Mouse (Mus musculus): ENCODE results near the gene Git1.
A peak's percentile ranks its signal among the peaks of the same experiment; 100 is the strongest.

The Git1 gene

GRCm38 (mm10) chr11:77502481-77502880, 9.1 kb downstream of the Git1 start:
- DNase-seq (ENCODE audit: low spot score), result no peak

- DNase-seq (ENCODE audit: low spot score), result no peak
Observed at GRCm38 (mm10) chr11:77503511-77503910, 10.1 kb downstream of the Git1 start.

- DNase-seq (ENCODE audit: low spot score), result no peak
Observed at GRCm38 (mm10) chr11:77504377-77504776, 11.0 kb downstream of the Git1 start.

GRCm38 (mm10) chr11:77505291-77505980, 12.1 kb downstream of the Git1 start:
- no peak for DNase-seq (ENCODE audit: low spot score)

- no peak for DNase-seq (ENCODE audit: low spot score)
Observed at GRCm38 (mm10) chr11:77506273-77506672, 12.9 kb downstream of the Git1 start.

GRCm38 (mm10) chr11:77506941-77507340, 13.6 kb downstream of the Git1 start:
- no peak for DNase-seq (ENCODE audit: low spot score)

- no peak for DNase-seq (ENCODE audit: low spot score)
Observed at GRCm38 (mm10) chr11:77507426-77507825, 14.1 kb downstream of the Git1 start.

GRCm38 (mm10) chr11:77508068-77509021, 15.0 kb downstream of the Git1 start:
- DNase-seq (ENCODE audit: low spot score), result peak; percentile 76

- DNase-seq (ENCODE audit: low spot score), result no peak
Observed at GRCm38 (mm10) chr11:77511336-77511735, 18.0 kb downstream of the Git1 start.

GRCm38 (mm10) chr11:77512891-77513810, 19.8 kb downstream of the Git1 start:
- DNase-seq (ENCODE audit: low spot score), result peak; percentile 78

GRCm38 (mm10) chr11:77513811-77514170, 20.4 kb downstream of the Git1 start:
- DNase-seq (ENCODE audit: low spot score), result no peak

GRCm38 (mm10) chr11:77514281-77514831, 21.0 kb downstream of the Git1 start:
- DNase-seq (ENCODE audit: low spot score), result no peak

- DNase-seq (ENCODE audit: low spot score), result peak; percentile 82
Observed at GRCm38 (mm10) chr11:77514832-77515636, 21.7 kb downstream of the Git1 start, which contains the start of gene Abhd15. TSS of gene Abhd15 (plus strand) at chr11:77515121.

- DNase-seq (ENCODE audit: low spot score), result no peak
Observed at GRCm38 (mm10) chr11:77515637-77516552, 22.5 kb downstream of the Git1 start, which contains the start of gene Trp53i13. TSS of gene Trp53i13 (minus strand) at chr11:77515980.

- no peak for DNase-seq (ENCODE audit: low spot score)
Observed at GRCm38 (mm10) chr11:77516553-77517425, 23.4 kb downstream of the Git1 start.

- DNase-seq (ENCODE audit: low spot score), result no peak
Observed at GRCm38 (mm10) chr11:77518051-77518798, 24.9 kb downstream of the Git1 start.

GRCm38 (mm10) chr11:77519043-77519442, 25.7 kb downstream of the Git1 start, which contains the start of gene Gm10392:
TSS of gene Gm10392 (minus strand) at chr11:77519198.
- no peak for DNase-seq (ENCODE audit: low spot score)
